Mouse (Mus musculus): Measurements from ENCODE around the gene Gm6803.
"Not testable (repeated sequence)": the region's sequence is repeated elsewhere in the genome, so short reads cannot be mapped to it uniquely, and the experiment has no call there.

The Gm6803 gene

GRCm38 (mm10) chr12:88018671-88019070 is at the start of gene Gm6803:
TSS of gene Gm6803 (minus strand) at chr12:88018771.
- not testable (repeated sequence) for DNase-seq

DNA sequence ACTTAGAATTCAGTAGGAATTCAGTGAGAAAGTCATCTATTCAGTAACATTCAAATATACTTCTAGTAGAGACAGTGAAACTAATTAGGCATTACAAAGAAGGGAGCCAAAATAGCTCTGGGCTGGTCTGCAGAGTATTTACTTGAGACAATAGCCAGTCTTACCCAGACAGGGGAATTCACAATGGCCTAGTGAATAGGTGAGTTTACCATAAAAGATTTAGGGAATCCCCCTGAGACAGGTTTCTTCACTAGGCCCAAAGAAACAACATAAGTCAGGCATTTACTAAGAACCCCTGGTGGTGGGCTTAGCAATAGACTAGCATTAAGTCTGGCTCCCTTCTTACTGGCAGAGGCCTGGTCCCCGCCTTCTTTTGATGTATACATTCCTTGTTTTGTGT is 26.7 kb upstream of the Gm6803 start:
- DNase-seq = not testable (repeated sequence)

- DNase-seq = not testable (repeated sequence)
These were observed 21.1 kb upstream of the Gm6803 start for GRCm38 (mm10) chr12:88039703-88040102.

DNA sequence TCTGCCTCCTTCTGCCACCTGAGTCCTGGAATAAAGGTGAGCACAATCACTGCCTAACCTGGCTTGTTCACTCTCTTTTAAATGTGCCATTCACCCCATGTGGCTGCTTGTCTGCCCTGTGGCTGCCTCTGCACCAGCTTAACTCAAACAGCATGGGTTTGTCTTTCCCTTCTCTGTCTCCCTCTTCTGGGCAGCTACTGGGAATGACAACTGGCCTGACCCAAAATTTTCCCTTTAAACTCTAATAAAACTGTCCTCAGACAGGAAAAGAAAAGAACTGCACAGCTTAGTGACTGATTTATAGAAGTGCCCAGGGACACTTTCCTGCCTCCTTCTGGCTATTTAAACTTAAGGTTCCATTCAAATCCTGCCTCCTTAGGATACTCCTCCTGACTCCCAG is 20.5 kb upstream of the Gm6803 start:
- not testable (repeated sequence) for DNase-seq

DNA sequence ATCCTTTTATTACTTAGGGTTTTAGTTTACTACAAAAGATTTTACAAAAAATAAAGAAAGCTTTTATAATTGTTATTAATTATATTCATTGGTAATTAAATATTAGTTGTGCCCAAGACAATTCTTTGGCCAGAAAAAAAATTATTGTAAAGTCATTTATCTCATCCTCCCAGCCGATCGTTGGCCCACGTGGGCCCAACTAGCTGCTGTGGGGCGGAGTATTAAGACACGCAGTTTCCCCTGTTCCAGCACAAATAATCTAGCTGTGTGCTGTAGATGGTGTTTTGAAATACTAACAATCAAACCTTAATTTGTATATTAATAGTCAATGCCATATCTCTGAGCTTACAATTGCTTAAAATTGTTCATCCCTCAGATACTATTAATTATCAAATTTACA is 13.7 kb upstream of the Gm6803 start:
- DNase-seq = not testable (repeated sequence)

- not testable (repeated sequence) for DNase-seq
These were observed 8.1 kb upstream of the Gm6803 start, which contains the start of gene Gm2056 for GRCm38 (mm10) chr12:88026704-88027103. TSS of gene Gm2056 (plus strand) at chr12:88027004.

DNA sequence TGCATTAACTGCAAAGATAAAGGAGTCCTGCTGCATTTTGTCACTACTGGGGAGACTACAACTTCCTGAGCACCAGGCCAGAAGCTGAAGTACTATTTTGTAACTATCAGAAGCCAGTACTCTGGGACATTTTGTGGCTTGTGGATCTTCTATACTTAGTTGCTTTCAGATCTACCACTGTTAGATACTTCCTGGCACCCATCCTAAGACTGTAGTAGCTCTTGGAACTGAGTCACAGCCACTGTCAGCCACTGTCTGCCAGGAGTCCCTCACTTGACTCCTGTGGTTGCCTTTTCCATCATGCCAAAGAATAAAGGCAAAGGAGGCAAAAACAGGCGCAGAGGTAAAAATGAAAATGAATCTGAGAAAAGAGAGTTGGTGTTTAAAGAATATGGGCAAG is 7.0 kb downstream of the Gm6803 start, which contains the start of gene Gm2075:
Gene Gm2075, plus strand, starts transcription at position 301 of the 400 bp plus-strand sequence.
- not testable (repeated sequence) for DNase-seq

DNA sequence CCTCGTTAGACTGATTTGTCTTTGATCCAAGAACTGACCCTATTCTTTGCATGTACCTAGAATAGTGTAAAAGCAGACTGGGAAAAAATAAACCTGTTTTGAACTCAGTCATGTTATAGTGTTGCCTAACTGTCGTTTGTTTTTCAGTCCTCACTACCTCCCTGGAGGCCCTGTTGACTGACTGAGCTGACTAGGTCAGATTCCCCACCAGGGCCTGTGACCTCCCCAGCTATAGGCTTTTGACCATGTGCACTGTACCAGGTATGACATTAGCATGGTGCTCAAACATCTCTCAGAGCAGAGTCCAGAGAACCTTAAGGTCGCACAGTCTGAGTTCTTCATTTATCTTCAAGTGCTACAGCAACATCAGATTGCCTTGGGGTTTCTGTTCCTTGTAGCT is 14.5 kb downstream of the Gm6803 start:
- DNase-seq = not testable (repeated sequence)

DNA sequence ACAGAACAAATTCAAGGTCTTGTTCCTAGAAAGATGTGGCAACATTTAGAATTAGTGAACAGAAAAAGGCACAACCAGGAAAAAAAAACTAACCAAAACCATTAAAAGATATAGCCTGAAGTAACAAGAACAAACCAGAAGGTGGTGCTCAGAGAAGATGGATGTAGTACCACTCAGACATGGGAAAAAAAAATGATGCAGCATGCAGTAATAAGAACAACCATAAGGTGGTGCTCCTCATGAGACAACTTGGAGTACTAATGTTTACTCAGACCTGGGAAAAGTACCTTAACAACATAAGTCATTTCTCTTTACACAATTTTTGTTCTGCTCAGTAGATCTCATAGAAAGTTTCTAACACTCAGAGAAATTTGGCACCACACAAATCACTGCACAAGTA is 34.6 kb downstream of the Gm6803 start:
- DNase-seq = not testable (repeated sequence)
